8 mouse cellular contexts compared by ENCODE assay signal in the genomic region with DNA sequence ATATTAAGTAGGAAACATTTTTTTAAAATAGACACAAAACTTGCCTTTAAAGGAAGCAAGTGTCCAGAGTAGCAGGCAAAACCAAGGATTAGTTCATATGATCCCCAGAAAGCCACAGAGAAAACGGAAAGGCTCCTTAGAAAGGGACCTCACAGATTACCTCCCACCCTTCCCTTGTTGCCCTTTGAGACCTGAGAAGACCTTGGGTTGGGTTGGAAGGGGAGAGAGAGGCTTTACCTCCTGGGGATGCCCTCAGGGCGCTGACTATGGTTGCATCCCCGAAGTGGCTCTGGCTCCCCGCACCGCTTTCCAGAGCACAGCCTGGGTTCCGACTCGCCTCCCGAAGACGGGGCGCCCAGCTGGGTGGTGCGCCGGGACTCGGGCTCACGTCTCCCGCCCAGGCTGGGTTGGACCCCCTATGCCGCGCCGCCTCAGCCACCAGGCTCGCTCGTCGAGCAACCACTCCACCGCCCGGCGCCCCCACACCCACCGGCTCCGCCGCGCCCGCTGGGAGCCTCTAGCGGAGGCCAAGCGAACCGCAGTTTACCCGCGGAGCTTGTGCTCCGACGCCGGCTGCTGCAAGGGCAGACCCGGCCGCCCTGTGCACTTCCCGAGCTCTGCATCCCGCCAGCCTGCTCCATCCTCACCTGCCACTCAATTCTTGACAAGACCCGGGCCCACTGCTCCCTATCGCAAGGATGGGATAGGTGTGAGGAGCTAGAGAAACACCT. TPM values are rescaled to one million over a fixed set of nuclear protein-coding genes. Genes with fewer than 3 reads are reported as not detected.
DNase-seq lines count a peak whose midpoint lies in the region; ATAC-seq and TF ChIP-seq lines count a peak whose summit lies in the region.

No protein-coding gene starts in this region.

- WGBS in kidney, postnatal 0 days: 1% methylated on average over 34 of the region's 43 CpGs
- WGBS in liver, embryonic 11.5 days: under 1% methylated on average over 42 of the region's 43 CpGs

- H3K9me3 ChIP-seq in megakaryocyte, embryonic 14.5 days: 0 out of 2 replicates have a peak, but pooled peaks cover 7% of the 10 kb centered on the region
- no peaks in the 10 kb centered on the region for H3K9me3 ChIP-seq in kidney, postnatal 0 days (replicated peaks; ENCODE audit: low read length)
- no peaks in the 10 kb centered on the region for H3K9me3 ChIP-seq in liver, embryonic 11.5 days (ENCODE audit: control insufficient read depth, low read length)

- H3K27ac ChIP-seq in kidney, postnatal 0 days: no peak overlapping the region
- no peak overlapping the region for H3K27ac ChIP-seq in liver, embryonic 11.5 days (ENCODE audit: low read depth, low read length)

- ATAC-seq in megakaryocyte, adult 5-6 weeks (ENCODE audit: poor library complexity, severe bottlenecking): no peak
- peak; percentile 82 for ATAC-seq in common myeloid progenitor, adult 5-6 weeks (replicated peaks; ENCODE audit: low read depth, poor library complexity, severe bottlenecking)
- ATAC-seq in kidney, postnatal 0 days (replicated peaks; ENCODE audit: low FRiP score, low read depth): peak; percentile 82
- peak; percentile 79 for ATAC-seq in liver, embryonic 11.5 days (replicated peaks; ENCODE audit: low FRiP score)
- ATAC-seq in erythroblast, adult 5-6 weeks (replicated peaks; ENCODE audit: low FRiP score, poor library complexity, severe bottlenecking): no peak

- no peak overlapping the region for H3K9ac ChIP-seq in kidney, postnatal 0 days (ENCODE audit: low read depth, low read length)
- H3K9ac ChIP-seq in liver, embryonic 11.5 days (ENCODE audit: low read depth, low read length): no peak overlapping the region

- TF ChIP-seq CTCF in kidney, postnatal 0 days (IDR thresholded peaks at IDR 0.05; ENCODE audit: low read depth): peak; percentile 69

- DNase-seq in frontal cortex, postnatal 25 days (ENCODE audit: low spot score in 2 of 2): peak; percentile 64 to 77
- DNase-seq in kidney, postnatal 0 days (ENCODE audit: low spot score): peak; percentile 57
- peak; percentile 63 for DNase-seq in liver, embryonic 11.5 days (ENCODE audit: low spot score)
- peak; percentile 60 for DNase-seq in ovary, postnatal 36 days (ENCODE audit: low spot score)

- no peaks in the 10 kb centered on the region for H3K36me3 ChIP-seq in megakaryocyte, embryonic 14.5 days (replicated peaks; ENCODE audit: low read length)
- no peaks in the 10 kb centered on the region for H3K36me3 ChIP-seq in kidney, postnatal 0 days (ENCODE audit: insufficient read depth, low read length)
- no peaks in the 10 kb centered on the region for H3K36me3 ChIP-seq in liver, embryonic 11.5 days (ENCODE audit: control insufficient read depth, insufficient read depth, low read length)

- peak overlapping the region; percentile 82 for H3K4me3 ChIP-seq in megakaryocyte, embryonic 14.5 days (replicated peaks)
- H3K4me3 ChIP-seq in kidney, postnatal 0 days (replicated peaks; ENCODE audit: low read depth, low read length): peak overlapping the region; percentile 42
- peak overlapping the region; percentile 47 for H3K4me3 ChIP-seq in liver, embryonic 11.5 days (ENCODE audit: low read depth, low read length)

- H3K4me2 ChIP-seq in kidney, postnatal 0 days (ENCODE audit: low read length): peak overlapping the region; percentile 80
- peak overlapping the region; percentile 74 for H3K4me2 ChIP-seq in liver, embryonic 11.5 days

- peaks cover 43% of the 10 kb centered on the region for H3K27me3 ChIP-seq in megakaryocyte, embryonic 14.5 days (replicated peaks)
- peaks cover 43% of the 10 kb centered on the region for H3K27me3 ChIP-seq in kidney, postnatal 0 days (ENCODE audit: insufficient read depth, low read length)
- H3K27me3 ChIP-seq in liver, embryonic 11.5 days (replicated peaks; ENCODE audit: control insufficient read depth, insufficient read depth, low read length): peaks cover 47% of the 10 kb centered on the region

- peaks cover 23% of the 10 kb centered on the region for H3K4me1 ChIP-seq in megakaryocyte, embryonic 14.5 days
- H3K4me1 ChIP-seq in kidney, postnatal 0 days (replicated peaks; ENCODE audit: insufficient read depth, low read length): peaks cover 5% of the 10 kb centered on the region; the same call in 1 of the 2 replicates
- H3K4me1 ChIP-seq in liver, embryonic 11.5 days (replicated peaks; ENCODE audit: control insufficient read depth, insufficient read depth, low read length): no peaks in the 10 kb centered on the region; the same call in 1 of the 2 replicates

RNA-seq across cellular contexts. Expression of gene Lingo2, which starts 1.4 kb away (rescaled TPM):
- polyA plus RNA-seq in megakaryocyte, embryonic 14.5 days (2012; ENCODE audit: insufficient read depth, low replicate concordance): not detected in 2 replicates
- not detected in 2 replicates for total RNA-seq in megakaryocyte, adult 5-6 weeks (2015)
- total RNA-seq in megakaryocyte, adult 5-6 weeks (2017): not detected in 2 replicates
- not detected in 2 replicates for total RNA-seq in common myeloid progenitor, adult 5-6 weeks (2017)
- polyA plus RNA-seq in kidney, postnatal 0 days (2015; fragmentation: Nextera tagmentation; extraction: Ambion mirVana): 0.05 and 0.17 TPM in 2 replicates
- 0.14 and 0.18 TPM in 2 replicates for polyA plus RNA-seq in liver, embryonic 11.5 days (2014; fragmentation: Nextera tagmentation; extraction: Ambion mirVana)
- total RNA-seq in erythroblast, adult 5-6 weeks (2015; ENCODE audit: low replicate concordance): not detected in 2 replicates
- 0.28 TPM in 1 of 2 replicates, not detected in the other for total RNA-seq in erythroblast, adult 5-6 weeks (2017; ENCODE audit: low replicate concordance)

Comparison
In these comparisons a context has a peak if more than half of its experiments do, and no peak if none do; other contexts are left out.
1. ATAC-seq: peak in common myeloid progenitor, adult 5-6 weeks (single experiment), kidney, postnatal 0 days (single experiment) and liver, embryonic 11.5 days (single experiment); none in megakaryocyte, adult 5-6 weeks (single experiment) and erythroblast, adult 5-6 weeks (single experiment).
2. Peak in every context shown above with its lines, with median percentiles within 50 percentile points of each other: H3K4me3 ChIP-seq and DNase-seq.